Mouse (Mus musculus): Measurements from ENCODE around the gene Tm7sf3. TPM values are rescaled to one million over a fixed set of nuclear protein-coding genes. Genes with fewer than 3 reads are reported as not detected.

The Tm7sf3 gene
- 9.3 TPM for polyA plus RNA-seq (2014; fragmentation: Illumina TruSeq; extraction: RNeasy Lipid Tissue Mini Kit (QIAGEN cat#74804); ENCODE audit: low read depth, low replicate concordance)

DNA sequence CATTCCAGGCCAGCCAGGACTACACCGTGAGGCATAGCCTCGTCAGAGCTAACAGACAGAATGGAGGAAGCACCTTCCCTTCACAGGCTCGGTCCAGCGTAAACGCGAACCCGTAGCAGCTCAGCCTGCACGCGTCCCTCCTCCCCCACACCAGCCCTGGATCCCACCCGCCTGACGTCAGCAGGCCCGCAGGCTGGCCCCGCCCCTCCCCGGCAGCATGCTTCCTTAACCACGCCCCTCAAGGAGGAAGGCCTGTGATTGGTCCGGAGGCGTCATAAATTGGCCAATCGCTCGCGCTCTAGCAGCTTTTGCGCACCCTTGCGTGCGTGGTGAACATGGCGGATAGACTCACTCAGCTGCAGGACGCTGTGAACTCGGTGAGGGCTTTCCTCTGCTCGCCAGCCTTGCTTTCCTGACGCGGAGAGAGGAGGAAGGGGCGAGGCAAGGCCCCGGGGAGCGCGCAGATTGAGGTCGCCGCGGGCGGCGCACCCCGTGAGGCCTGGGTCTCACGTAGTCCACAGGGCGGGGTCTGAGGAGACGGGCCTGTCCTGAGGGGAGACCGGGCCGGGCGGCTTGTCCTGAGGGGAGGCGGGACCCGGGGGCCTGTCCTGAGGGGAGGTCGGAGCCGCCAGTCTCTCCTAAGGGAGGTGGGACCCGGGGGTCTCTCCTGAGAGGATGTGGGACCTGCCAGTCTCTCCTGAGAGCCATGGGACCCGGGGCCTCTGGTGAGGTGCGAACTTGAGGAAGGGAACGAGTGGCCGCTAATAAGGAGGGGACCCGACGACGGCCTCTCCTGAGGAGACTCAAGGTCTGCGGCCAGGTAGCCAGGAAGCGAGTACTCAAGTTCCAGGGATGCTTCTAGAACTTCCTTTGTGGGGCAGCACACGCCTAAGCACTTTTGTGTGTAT is at the start of gene Tm7sf3, which contains the start of gene Med21:
TSS of gene Tm7sf3 (minus strand) at position 549 of the 908 bp plus-strand sequence.
TSS of gene Med21 (plus strand) at position 272 of the 908 bp plus-strand sequence.

DNA sequence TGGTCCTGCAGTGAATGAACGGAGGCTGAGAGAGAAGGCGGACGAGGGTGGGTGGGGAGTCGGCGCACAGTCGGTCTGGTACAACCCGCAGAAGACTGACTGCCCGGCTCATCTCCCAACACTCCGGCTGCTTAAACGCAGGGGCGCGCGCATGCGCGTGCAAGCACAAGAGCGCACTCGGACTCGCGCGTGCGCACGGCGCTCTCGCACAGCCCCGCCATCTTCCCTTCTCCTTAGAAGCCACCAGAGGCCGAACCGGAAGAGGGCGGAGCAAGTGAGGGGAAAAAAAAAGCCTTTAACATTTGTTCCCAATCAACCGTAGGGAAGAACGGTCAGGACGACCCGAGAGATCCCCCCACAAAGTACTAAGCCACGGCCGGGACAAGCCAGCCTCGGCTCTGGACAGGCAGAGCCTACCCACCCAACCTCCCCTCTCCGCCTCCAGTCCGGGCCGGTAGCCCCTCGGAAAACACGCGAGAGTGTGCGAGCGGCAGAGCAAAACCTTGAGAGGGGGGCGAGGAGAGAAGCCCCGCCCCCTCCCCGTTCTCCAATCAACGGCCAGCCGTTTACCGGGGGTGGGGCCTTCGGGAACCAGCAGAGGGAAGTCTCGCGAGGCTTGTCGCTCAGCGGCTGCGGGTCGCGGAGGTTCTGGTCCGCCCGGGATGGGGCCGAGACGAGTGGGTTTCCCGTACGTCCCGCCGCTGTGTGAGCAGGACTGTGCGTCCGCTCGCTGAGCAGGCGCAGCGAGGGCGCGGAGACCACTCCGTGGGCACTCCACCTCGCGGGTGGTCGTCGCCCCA is 65.1 kb downstream of the Tm7sf3 start, which contains the start of gene Ints13:
TSS of gene Ints13 (minus strand) at position 526 of the 800 bp plus-strand sequence.

GRCm38 (mm10) chr6:146576903-146577302 is 65.7 kb downstream of the Tm7sf3 start, which contains the start of gene Fgfr1op2:
Gene Fgfr1op2, plus strand, starts transcription at chr6:146577203.

Other genes starting within 250 kb of the Tm7sf3 start
- gene Itpr2, start 140.6 kb downstream of the Tm7sf3 start, polyA plus RNA-seq (2014; fragmentation: Illumina TruSeq; extraction: RNeasy Lipid Tissue Mini Kit (QIAGEN cat#74804); ENCODE audit: low read depth, low replicate concordance), result 2.3 TPM
- gene Fgfr1op2, start 65.6 kb downstream of the Tm7sf3 start, polyA plus RNA-seq (2014; fragmentation: Illumina TruSeq; extraction: RNeasy Lipid Tissue Mini Kit (QIAGEN cat#74804); ENCODE audit: low read depth, low replicate concordance), result 540 TPM
- gene Ints13, start 65.0 kb downstream of the Tm7sf3 start, polyA plus RNA-seq (2014; fragmentation: Illumina TruSeq; extraction: RNeasy Lipid Tissue Mini Kit (QIAGEN cat#74804); ENCODE audit: low read depth, low replicate concordance), result 289 TPM
- 194 TPM for gene Med21, start 277 bp downstream of the Tm7sf3 start, polyA plus RNA-seq (2014; fragmentation: Illumina TruSeq; extraction: RNeasy Lipid Tissue Mini Kit (QIAGEN cat#74804); ENCODE audit: low read depth, low replicate concordance)
- gene Stk38l, start 82.2 kb upstream of the Tm7sf3 start, polyA plus RNA-seq (2014; fragmentation: Illumina TruSeq; extraction: RNeasy Lipid Tissue Mini Kit (QIAGEN cat#74804); ENCODE audit: low read depth, low replicate concordance), result 14.9 TPM
- 1.8 TPM for gene Arntl2, start 153.2 kb upstream of the Tm7sf3 start, polyA plus RNA-seq (2014; fragmentation: Illumina TruSeq; extraction: RNeasy Lipid Tissue Mini Kit (QIAGEN cat#74804); ENCODE audit: low read depth, low replicate concordance)
- gene Smco2, start 207.3 kb upstream of the Tm7sf3 start, polyA plus RNA-seq (2014; fragmentation: Illumina TruSeq; extraction: RNeasy Lipid Tissue Mini Kit (QIAGEN cat#74804); ENCODE audit: low read depth, low replicate concordance), result 135 TPM
- gene Ppfibp1, start 245.7 kb upstream of the Tm7sf3 start, polyA plus RNA-seq (2014; fragmentation: Illumina TruSeq; extraction: RNeasy Lipid Tissue Mini Kit (QIAGEN cat#74804); ENCODE audit: low read depth, low replicate concordance), result 33.3 TPM